21 mouse cellular contexts compared by ENCODE assay signal in the genomic region with DNA sequence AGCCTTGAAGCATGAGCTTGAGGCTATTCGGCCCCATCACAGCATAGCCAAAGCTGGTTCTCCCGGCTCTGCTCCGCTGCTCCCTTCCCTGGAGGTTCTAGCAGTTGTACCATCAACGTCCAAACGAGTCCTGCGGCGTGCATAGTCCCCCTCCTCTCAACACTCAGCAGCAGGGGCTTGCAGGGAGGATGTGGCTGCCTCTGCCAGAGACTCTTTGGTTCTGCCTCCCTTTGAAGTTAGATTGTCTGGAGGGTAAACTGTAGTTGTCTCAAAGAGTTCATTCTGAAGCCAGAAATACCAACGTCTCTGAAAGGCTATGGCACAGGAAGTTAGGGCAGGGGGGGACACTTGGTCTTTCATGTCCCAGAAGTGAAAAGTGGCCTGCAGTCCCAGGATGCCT. TPM values are rescaled to one million over a fixed set of nuclear protein-coding genes. Genes with fewer than 3 reads are reported as not detected.
DNase-seq lines count a peak whose midpoint lies in the region; ATAC-seq lines count a peak whose summit lies in the region.
"Had no signal": no experiment of that assay in that cellular context is flagged by ENCODE, and none has a peak within 500 bp of the region (broad histone marks: within the 10 kb centered on the region; RNA-seq: fewer than 3 reads in every experiment).

No protein-coding gene starts in this region.

- H3K4me1 ChIP-seq in hindbrain, embryonic 10.5 days (replicated peaks) = peaks cover 30% of the 10 kb centered on the region
- H3K4me1 ChIP-seq in hindbrain, embryonic 16.5 days (ENCODE audit: control insufficient read depth, insufficient read depth, low read depth, low read length) = peaks cover 7% of the 10 kb centered on the region
- H3K4me1 ChIP-seq in hindbrain, embryonic 12.5 days = peaks cover 22% of the 10 kb centered on the region
- H3K4me1 ChIP-seq in intestine, embryonic 15.5 days (replicated peaks) = no peaks in the 10 kb centered on the region

- ATAC-seq in hindbrain, embryonic 16.5 days = no peak
- ATAC-seq in CD4-positive, CD25-positive, alpha-beta regulatory T cell, adult 4 months = peak; percentile 75
- no peak for ATAC-seq in hindbrain, embryonic 12.5 days (ENCODE audit: low FRiP score)
- ATAC-seq in intestine, embryonic 15.5 days = no peak
- ATAC-seq: liver, embryonic 12.5 days; Patski had no signal

- no peak overlapping the region for H3K9ac ChIP-seq in hindbrain, embryonic 16.5 days (ENCODE audit: low read depth, low read length)
- no peak overlapping the region for H3K9ac ChIP-seq in hindbrain, embryonic 12.5 days
- no peak overlapping the region for H3K9ac ChIP-seq in intestine, embryonic 15.5 days
- H3K9ac ChIP-seq: liver, embryonic 12.5 days had no signal

- DNase-seq in hindbrain, embryonic 10.5 days (ENCODE audit: low spot score) = no peak
- DNase-seq in thymus, adult 18-20 months = peak; percentile 48 to 74
- no peak for DNase-seq in right cerebral cortex, postnatal 10 days (ENCODE audit: low spot score in 2 of 2)
- no peak for DNase-seq in layer of hippocampus, postnatal 14 days (ENCODE audit: low spot score in 2 of 2)
- DNase-seq: adrenal gland, adult 2 months; cerebellum, adult 9-10 months; embryo, embryonic 11 days; heart, adult 18-20 months; kidney, adult 9 months had no signal

- 46% methylated on average over 8 of the region's 8 CpGs for WGBS in hindbrain, embryonic 10.5 days
- 43% methylated on average over 8 of the region's 8 CpGs for WGBS in hindbrain, embryonic 16.5 days
- 44% methylated on average over 8 of the region's 8 CpGs for WGBS in hindbrain, embryonic 12.5 days
- WGBS in intestine, embryonic 15.5 days = 60% methylated on average over 8 of the region's 8 CpGs

- peak overlapping the region; percentile 29; the same call in 1 of the 2 replicates for H3K27ac ChIP-seq in hindbrain, embryonic 10.5 days
- no peak overlapping the region for H3K27ac ChIP-seq in hindbrain, embryonic 16.5 days (ENCODE audit: low read depth, low read length)
- H3K27ac ChIP-seq in hindbrain, embryonic 12.5 days = peak overlapping the region; percentile 40; the same call in 1 of the 2 replicates
- no peak overlapping the region for H3K27ac ChIP-seq in intestine, embryonic 15.5 days
- H3K27ac ChIP-seq: liver, embryonic 12.5 days had no signal

- H3K9me3 ChIP-seq in hindbrain, embryonic 10.5 days = no peaks in the 10 kb centered on the region
- no peaks in the 10 kb centered on the region for H3K9me3 ChIP-seq in hindbrain, embryonic 16.5 days (ENCODE audit: control insufficient read depth, low read length)
- H3K9me3 ChIP-seq in hindbrain, embryonic 12.5 days (replicated peaks) = no peaks in the 10 kb centered on the region
- H3K9me3 ChIP-seq in intestine, embryonic 15.5 days = no peaks in the 10 kb centered on the region
- H3K9me3 ChIP-seq: liver, embryonic 12.5 days had no signal

- H3K27me3 ChIP-seq in hindbrain, embryonic 10.5 days (ENCODE audit: insufficient read depth, poor library complexity, severe bottlenecking) = peaks cover 14% of the 10 kb centered on the region
- H3K27me3 ChIP-seq in hindbrain, embryonic 16.5 days (replicated peaks; ENCODE audit: control insufficient read depth, insufficient read depth, low read length) = no peaks in the 10 kb centered on the region
- H3K27me3 ChIP-seq in hindbrain, embryonic 12.5 days = 0 out of 2 replicates have a peak, but pooled peaks cover 4% of the 10 kb centered on the region
- peaks cover 16% of the 10 kb centered on the region for H3K27me3 ChIP-seq in intestine, embryonic 15.5 days (replicated peaks)
- H3K27me3 ChIP-seq: Patski had no signal

- H3K36me3 ChIP-seq in hindbrain, embryonic 10.5 days = peaks cover 41% of the 10 kb centered on the region
- H3K36me3 ChIP-seq in hindbrain, embryonic 16.5 days (ENCODE audit: control insufficient read depth, insufficient read depth, low read length) = peaks cover 28% of the 10 kb centered on the region
- H3K36me3 ChIP-seq in hindbrain, embryonic 12.5 days = peaks cover 45% of the 10 kb centered on the region
- H3K36me3 ChIP-seq in intestine, embryonic 15.5 days = peaks cover 16% of the 10 kb centered on the region

- no peak overlapping the region for H3K4me3 ChIP-seq in hindbrain, embryonic 10.5 days
- no peak overlapping the region for H3K4me3 ChIP-seq in hindbrain, embryonic 16.5 days (ENCODE audit: low read length)
- H3K4me3 ChIP-seq in hindbrain, embryonic 12.5 days = no peak overlapping the region
- H3K4me3 ChIP-seq in intestine, embryonic 15.5 days (replicated peaks) = no peak overlapping the region
- H3K4me3 ChIP-seq: erythroblast, embryonic 14.5 days; liver, embryonic 12.5 days had no signal

- no peak overlapping the region for H3K4me2 ChIP-seq in hindbrain, embryonic 16.5 days (ENCODE audit: low read length)
- H3K4me2 ChIP-seq in hindbrain, embryonic 12.5 days (replicated peaks) = no peak overlapping the region
- H3K4me2 ChIP-seq in intestine, embryonic 15.5 days (replicated peaks) = no peak overlapping the region
- H3K4me2 ChIP-seq: liver, embryonic 12.5 days had no signal

RNA-seq across cellular contexts. Expression of a gene that starts 2.4 kb away (rescaled TPM):
- polyA plus RNA-seq in hindbrain, embryonic 10.5 days (2016; fragmentation: Nextera tagmentation; extraction: Ambion mirVana) = 0.05 and 0.21 TPM in 2 replicates
- 0.05 and 0.10 TPM in 2 replicates for polyA plus RNA-seq in hindbrain, embryonic 16.5 days (2015; fragmentation: Nextera tagmentation; extraction: Ambion mirVana)
- polyA plus RNA-seq in CD4-positive, CD25-positive, alpha-beta regulatory T cell, adult 4 months (2017; shearing (Covaris generic)) = under 1 TPM in 1 of 2 experiments, not detected in 1; 0.17 TPM
- 0.09 and 0.20 TPM in 2 replicates for polyA plus RNA-seq in hindbrain, embryonic 12.5 days (2016; fragmentation: Nextera tagmentation; extraction: Ambion mirVana)
- 0.04 TPM in 1 of 2 replicates, not detected in the other for polyA plus RNA-seq in intestine, embryonic 15.5 days (2015; fragmentation: Nextera tagmentation; extraction: Ambion mirVana)
- under 1 TPM in 1 of 2 experiments, not detected in 1; 0.10 TPM for total RNA-seq in layer of hippocampus, postnatal 14 days (2021)
- total RNA-seq: adrenal gland, adult 2 months; heart, adult 18-20 months; hematopoietic stem cell, adult 5-6 weeks; megakaryocyte, adult 5-6 weeks had no signal
- polyA plus RNA-seq: adrenal gland, adult 2 months; liver, embryonic 12.5 days; lung, embryonic 16.5 days; neural tube, embryonic 11.5 days; small intestine, adult 2 months had no signal

RNA-seq across cellular contexts. Expression of a gene that starts 6.7 kb away (rescaled TPM):
- 560 and 909 TPM in 2 replicates for polyA plus RNA-seq in hindbrain, embryonic 10.5 days (2016; fragmentation: Nextera tagmentation; extraction: Ambion mirVana)
- 1,869 and 1,947 TPM in 2 replicates for polyA plus RNA-seq in hindbrain, embryonic 16.5 days (2015; fragmentation: Nextera tagmentation; extraction: Ambion mirVana)
- polyA plus RNA-seq in CD4-positive, CD25-positive, alpha-beta regulatory T cell, adult 4 months (2017; shearing (Covaris generic)) = 1 to 10 TPM in 1 of 2 experiments, not detected in 1; 1.2 TPM
- 1,043 and 1,050 TPM in 2 replicates for polyA plus RNA-seq in hindbrain, embryonic 12.5 days (2016; fragmentation: Nextera tagmentation; extraction: Ambion mirVana)
- 59.1 and 63.8 TPM in 2 replicates for polyA plus RNA-seq in intestine, embryonic 15.5 days (2015; fragmentation: Nextera tagmentation; extraction: Ambion mirVana)
- total RNA-seq in layer of hippocampus, postnatal 14 days (2021) = 100 to 1,000 TPM; 559 to 591 TPM

RNA-seq across cellular contexts. Expression of a gene that starts 18.8 kb away (rescaled TPM):
- 40.9 and 42.3 TPM in 2 replicates for polyA plus RNA-seq in hindbrain, embryonic 10.5 days (2016; fragmentation: Nextera tagmentation; extraction: Ambion mirVana)
- polyA plus RNA-seq in hindbrain, embryonic 16.5 days (2015; fragmentation: Nextera tagmentation; extraction: Ambion mirVana) = 50.5 and 53.5 TPM in 2 replicates
- polyA plus RNA-seq in CD4-positive, CD25-positive, alpha-beta regulatory T cell, adult 4 months (2017; shearing (Covaris generic)) = 10 to 100 TPM in 1 of 2 experiments, 1 to 10 TPM in 1; 6.9 to 14.2 TPM
- 40.1 and 42.5 TPM in 2 replicates for polyA plus RNA-seq in hindbrain, embryonic 12.5 days (2016; fragmentation: Nextera tagmentation; extraction: Ambion mirVana)
- polyA plus RNA-seq in intestine, embryonic 15.5 days (2015; fragmentation: Nextera tagmentation; extraction: Ambion mirVana) = 26.0 and 26.4 TPM in 2 replicates
- 10 to 100 TPM; 72.0 to 78.2 TPM for total RNA-seq in layer of hippocampus, postnatal 14 days (2021)

RNA-seq across cellular contexts. Expression of a gene that starts 31.0 kb away (rescaled TPM):
- polyA plus RNA-seq in hindbrain, embryonic 10.5 days (2016; fragmentation: Nextera tagmentation; extraction: Ambion mirVana) = 159 and 169 TPM in 2 replicates
- polyA plus RNA-seq in hindbrain, embryonic 16.5 days (2015; fragmentation: Nextera tagmentation; extraction: Ambion mirVana) = 396 and 405 TPM in 2 replicates
- polyA plus RNA-seq in CD4-positive, CD25-positive, alpha-beta regulatory T cell, adult 4 months (2017; shearing (Covaris generic)) = 10 to 100 TPM; 83.1 to 91.9 TPM
- 212 and 231 TPM in 2 replicates for polyA plus RNA-seq in hindbrain, embryonic 12.5 days (2016; fragmentation: Nextera tagmentation; extraction: Ambion mirVana)
- polyA plus RNA-seq in intestine, embryonic 15.5 days (2015; fragmentation: Nextera tagmentation; extraction: Ambion mirVana) = 147 and 170 TPM in 2 replicates
- 100 to 1,000 TPM; 490 to 516 TPM for total RNA-seq in layer of hippocampus, postnatal 14 days (2021)

Comparison
In these comparisons a context has a peak if more than half of its experiments do, and no peak if none do; other contexts are left out.
1. H3K27ac ChIP-seq: peak in hindbrain, embryonic 10.5 days (single experiment) and hindbrain, embryonic 12.5 days (single experiment); none in hindbrain, embryonic 16.5 days (single experiment) and intestine, embryonic 15.5 days (single experiment).
2. DNase-seq: peak in thymus, adult 18-20 months (2 of 2); none in hindbrain, embryonic 10.5 days (single experiment), right cerebral cortex, postnatal 10 days (0 of 2) and layer of hippocampus, postnatal 14 days (0 of 2).
3. RNA of a gene that starts 6.7 kb away (polyA plus RNA-seq): 1,869 to 1,947 TPM in hindbrain, embryonic 16.5 days, 1,043 to 1,050 TPM in hindbrain, embryonic 12.5 days, 560 to 909 TPM in hindbrain, embryonic 10.5 days and 59.1 to 63.8 TPM in intestine, embryonic 15.5 days; 1.2 TPM in CD4-positive, CD25-positive, alpha-beta regulatory T cell, adult 4 months; every median in the first group is over 10 times any median in the second.